Mouse (Mus musculus): ENCODE data around the gene Gm49345. TPM values are rescaled to one million over a fixed set of nuclear protein-coding genes. Genes with fewer than 3 reads are reported as not detected.
A peak's percentile ranks its signal among the peaks of the same experiment; 100 is the strongest.

Gene Gm49345
- polyA plus RNA-seq, 1 experiment: 15.6 TPM

- no peaks in the 10 kb centered on the region for H3K27me3 ChIP-seq (ENCODE audit: control insufficient read depth, insufficient read depth, low read length, poor library complexity, severe bottlenecking)
- no peak overlapping the region for H3K9ac ChIP-seq (ENCODE audit: low read depth, poor library complexity, severe bottlenecking)
- H3K27ac ChIP-seq (ENCODE audit: insufficient read depth, low read length): no peak overlapping the region
- H3K36me3 ChIP-seq (ENCODE audit: control insufficient read depth, insufficient read depth, low read length, poor library complexity, severe bottlenecking): no peaks in the 10 kb centered on the region
- no peak overlapping the region for H3K4me3 ChIP-seq (ENCODE audit: low read depth, low read length)
- H3K4me1 ChIP-seq (ENCODE audit: control insufficient read depth, insufficient read depth, low read length): no peaks in the 10 kb centered on the region
- H3K9me3 ChIP-seq (replicated peaks; ENCODE audit: control insufficient read depth, insufficient read depth, low read length, poor library complexity, severe bottlenecking): peaks cover 16% of the 10 kb centered on the region
- no peak for TF ChIP-seq POLR2A (IDR thresholded peaks at IDR 0.05; ENCODE audit: insufficient read depth, low read length)
- TF ChIP-seq CTCF (IDR thresholded peaks at IDR 0.05; ENCODE audit: low read depth, low read length): no peak
- no peak for TF ChIP-seq EP300 (IDR thresholded peaks at IDR 0.05; ENCODE audit: insufficient read depth, low read depth, low read length)
Observed at GRCm38 (mm10) chr13:67610108-67610507, 27.5 kb downstream of the Gm49345 start.

- H3K36me3 ChIP-seq (ENCODE audit: control insufficient read depth, insufficient read depth, low read length, poor library complexity, severe bottlenecking): no peaks in the 10 kb centered on the region
- H3K27ac ChIP-seq (ENCODE audit: insufficient read depth, low read length): peak within 1 kb of the TSS; percentile 37
- H3K4me1 ChIP-seq (ENCODE audit: control insufficient read depth, insufficient read depth, low read length): no peaks in the 10 kb centered on the region
- H3K9me3 ChIP-seq (replicated peaks; ENCODE audit: control insufficient read depth, insufficient read depth, low read length, poor library complexity, severe bottlenecking): peaks cover 16% of the 10 kb centered on the region
- H3K9ac ChIP-seq (ENCODE audit: low read depth, poor library complexity, severe bottlenecking): peak within 1 kb of the TSS; percentile 41
- no peaks in the 10 kb centered on the region for H3K27me3 ChIP-seq (ENCODE audit: control insufficient read depth, insufficient read depth, low read length, poor library complexity, severe bottlenecking)
- TF ChIP-seq CTCF (IDR thresholded peaks at IDR 0.05; ENCODE audit: low read depth, low read length): no peak
- TF ChIP-seq EP300 (IDR thresholded peaks at IDR 0.05; ENCODE audit: insufficient read depth, low read depth, low read length): 0 out of 2 replicates have a peak, but pooled peaks have one; percentile 42
- peak; percentile 1 for TF ChIP-seq POLR2A (IDR thresholded peaks at IDR 0.05; ENCODE audit: insufficient read depth, low read length)
- H3K4me3 ChIP-seq (ENCODE audit: low read depth, low read length): peak within 1 kb of the TSS; percentile 94
Observed at GRCm38 (mm10) chr13:67609066-67609876, 28.3 kb downstream of the Gm49345 start, which contains the start of gene Zfp729b. Zfp729b (minus strand) TSS chr13:67609707.

GRCm38 (mm10) chr13:67572591-67573189, 64.9 kb downstream of the Gm49345 start:
- H3K9me3 ChIP-seq (replicated peaks; ENCODE audit: control insufficient read depth, insufficient read depth, low read length, poor library complexity, severe bottlenecking): no peaks in the 10 kb centered on the region
- H3K9ac ChIP-seq (ENCODE audit: low read depth, poor library complexity, severe bottlenecking): no peak overlapping the region
- no peak overlapping the region for H3K4me3 ChIP-seq (ENCODE audit: low read depth, low read length)
- no peak overlapping the region for H3K27ac ChIP-seq (ENCODE audit: insufficient read depth, low read length)
- no peaks in the 10 kb centered on the region for H3K4me1 ChIP-seq (ENCODE audit: control insufficient read depth, insufficient read depth, low read length)
- H3K27me3 ChIP-seq (ENCODE audit: control insufficient read depth, insufficient read depth, low read length, poor library complexity, severe bottlenecking): no peaks in the 10 kb centered on the region
- H3K36me3 ChIP-seq (ENCODE audit: control insufficient read depth, insufficient read depth, low read length, poor library complexity, severe bottlenecking): no peaks in the 10 kb centered on the region
- TF ChIP-seq POLR2A (IDR thresholded peaks at IDR 0.05; ENCODE audit: insufficient read depth, low read length) (no peak), EP300 (IDR thresholded peaks at IDR 0.05; ENCODE audit: insufficient read depth, low read depth, low read length) (0 out of 2 replicates have a peak, but pooled peaks have one; percentile 66), CTCF (IDR thresholded peaks at IDR 0.05; ENCODE audit: low read depth, low read length) (no peak)

- H3K27ac ChIP-seq (ENCODE audit: insufficient read depth, low read length): 0 out of 2 replicates have a peak within 1 kb of the TSS, but pooled peaks have one; percentile 27
- H3K4me1 ChIP-seq (ENCODE audit: control insufficient read depth, insufficient read depth, low read length): no peaks in the 10 kb centered on the region
- H3K4me3 ChIP-seq (ENCODE audit: low read depth, low read length): peak within 1 kb of the TSS; percentile 84
- H3K9me3 ChIP-seq (replicated peaks; ENCODE audit: control insufficient read depth, insufficient read depth, low read length, poor library complexity, severe bottlenecking): no peaks in the 10 kb centered on the region
- H3K36me3 ChIP-seq (ENCODE audit: control insufficient read depth, insufficient read depth, low read length, poor library complexity, severe bottlenecking): no peaks in the 10 kb centered on the region
- H3K9ac ChIP-seq (ENCODE audit: low read depth, poor library complexity, severe bottlenecking): peak within 1 kb of the TSS; percentile 88
- H3K27me3 ChIP-seq (ENCODE audit: control insufficient read depth, insufficient read depth, low read length, poor library complexity, severe bottlenecking): no peaks in the 10 kb centered on the region
- no peak for TF ChIP-seq EP300 (IDR thresholded peaks at IDR 0.05; ENCODE audit: insufficient read depth, low read depth, low read length)
- TF ChIP-seq POLR2A (IDR thresholded peaks at IDR 0.05; ENCODE audit: insufficient read depth, low read length): no peak
- no peak for TF ChIP-seq CTCF (IDR thresholded peaks at IDR 0.05; ENCODE audit: low read depth, low read length)
Observed at GRCm38 (mm10) chr13:67553730-67554129, 83.8 kb downstream of the Gm49345 start, which contains the start of gene Zfp748. Zfp748 (minus strand) TSS chr13:67553830.

GRCm38 (mm10) chr13:67552505-67553346, 84.8 kb downstream of the Gm49345 start:
- H3K27me3 ChIP-seq (ENCODE audit: control insufficient read depth, insufficient read depth, low read length, poor library complexity, severe bottlenecking): no peaks in the 10 kb centered on the region
- peak overlapping the region; percentile 88 for H3K9ac ChIP-seq (ENCODE audit: low read depth, poor library complexity, severe bottlenecking)
- no peaks in the 10 kb centered on the region for H3K36me3 ChIP-seq (ENCODE audit: control insufficient read depth, insufficient read depth, low read length, poor library complexity, severe bottlenecking)
- H3K9me3 ChIP-seq (replicated peaks; ENCODE audit: control insufficient read depth, insufficient read depth, low read length, poor library complexity, severe bottlenecking): no peaks in the 10 kb centered on the region
- peak overlapping the region; percentile 84 for H3K4me3 ChIP-seq (ENCODE audit: low read depth, low read length)
- H3K27ac ChIP-seq (ENCODE audit: insufficient read depth, low read length): 0 out of 2 replicates have a peak overlapping the region, but pooled peaks have one; percentile 27
- H3K4me1 ChIP-seq (ENCODE audit: control insufficient read depth, insufficient read depth, low read length): no peaks in the 10 kb centered on the region
- TF ChIP-seq CTCF (IDR thresholded peaks at IDR 0.05; ENCODE audit: low read depth, low read length) (no peak), EP300 (IDR thresholded peaks at IDR 0.05; ENCODE audit: insufficient read depth, low read depth, low read length) (0 out of 2 replicates have a peak, but pooled peaks have one; percentile 13), POLR2A (IDR thresholded peaks at IDR 0.05; ENCODE audit: insufficient read depth, low read length) (peak; percentile 63)
